Mouse (Mus musculus) forebrain, embryonic 13.5 days (tissue): ENCODE results near the gene Rnf121. TPM values are rescaled to one million over a fixed set of nuclear protein-coding genes. Genes with fewer than 3 reads are reported as not detected.

Experiments used
- ATAC-seq: fragments of 200-750 bp; cut with Nextera tagmentation; 2 replicates; pipeline ENCODE4 v1.8.0; 2017
- H3K27ac ChIP-seq: fragments of 300-500 bp; sonication (generic); 2 replicates; pipeline ENCODE4 v1.5.1; 2015; ENCODE audit warnings: inconsistent platforms, mild to moderate bottlenecking, moderate library complexity
- H3K27me3 ChIP-seq: fragments of 300-500 bp; sonication (generic); 2 replicates; pipeline ENCODE4 v1.6.1; 2015; ENCODE audit warnings: mild to moderate bottlenecking, inconsistent platforms
- H3K36me3 ChIP-seq: fragments of 300-500 bp; sonication (generic); 2 replicates; pipeline ENCODE4 v1.6.1; 2015; ENCODE audit warnings: mild to moderate bottlenecking, inconsistent platforms; ENCODE audit not compliant: poor library complexity, severe bottlenecking
- H3K4me1 ChIP-seq: fragments of 300-500 bp; sonication (generic); 2 replicates; pipeline ENCODE4 v1.6.1; 2015; ENCODE audit warnings: inconsistent platforms
- H3K4me2 ChIP-seq: fragments of 300-500 bp; sonication (generic); 2 replicates; pipeline ENCODE4 v1.6.1; 2015; ENCODE audit warnings: inconsistent platforms, mild to moderate bottlenecking, moderate library complexity
- H3K4me3 ChIP-seq: fragments of 300-500 bp; sonication (generic); 2 replicates; pipeline ENCODE4 v1.5.1; 2015; ENCODE audit warnings: mild to moderate bottlenecking, inconsistent platforms
- H3K9ac ChIP-seq: fragments of 300-500 bp; sonication (generic); 2 replicates; pipeline ENCODE4 v1.6.1; 2015; ENCODE audit warnings: mild to moderate bottlenecking, inconsistent platforms
- H3K9me3 ChIP-seq: fragments of 300-500 bp; sonication (generic); replicated peaks from 2 replicates; pipeline ENCODE4 v1.6.1; 2016; ENCODE audit warnings: inconsistent platforms
- WGBS: fragments of 180-500 bp; shearing (Covaris S2); methylation state at CpG from one replicate; pipeline ENCODE4 v1.1.7; 2015; 5-methylcytosine and 5-hydroxymethylcytosine counted together
- polyA plus RNA-seq: library from polyadenylated mRNA; unstranded; fragments of >200 nt; fragmentation: Nextera tagmentation; extraction: Ambion mirVana; gene quantifications from 2 replicates; pipeline ENCODE4 v1.2.1, GENCODE M21; 2015

The Rnf121 gene
- polyA plus RNA-seq, 1 experiment from 2014 or later: 30.7 TPM

DNA sequence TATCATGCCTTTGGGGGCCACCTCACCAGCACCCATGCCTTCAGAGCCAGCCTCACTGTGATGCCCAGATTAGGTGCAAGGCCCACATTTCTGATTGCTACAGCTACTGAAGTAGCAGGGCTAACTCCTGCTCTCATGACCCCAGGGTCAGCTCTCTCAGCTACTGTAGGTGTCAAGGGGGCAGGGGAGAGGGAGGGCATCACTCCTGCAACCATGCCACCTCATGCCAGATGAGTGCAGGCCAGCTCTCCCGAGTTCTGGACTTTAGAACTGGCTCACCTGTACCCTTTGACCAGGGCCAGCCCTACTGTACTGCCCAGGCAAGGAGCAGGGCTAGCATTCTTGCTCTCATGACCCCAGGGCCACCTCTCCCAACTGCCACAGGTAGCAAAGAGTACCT is 82.5 kb downstream of the Rnf121 start:
- no peak overlapping the region for H3K4me3 ChIP-seq
- 71% methylated on average over 1 of the region's 1 CpGs for WGBS
- no peaks in the 10 kb centered on the region for H3K4me1 ChIP-seq
- no peak for ATAC-seq
- no peak overlapping the region for H3K4me2 ChIP-seq
- H3K9ac ChIP-seq: no peak overlapping the region
- H3K36me3 ChIP-seq: peaks cover 43% of the 10 kb centered on the region
- H3K27me3 ChIP-seq: no peaks in the 10 kb centered on the region
- no peaks in the 10 kb centered on the region for H3K9me3 ChIP-seq
- H3K27ac ChIP-seq: no peak overlapping the region

DNA sequence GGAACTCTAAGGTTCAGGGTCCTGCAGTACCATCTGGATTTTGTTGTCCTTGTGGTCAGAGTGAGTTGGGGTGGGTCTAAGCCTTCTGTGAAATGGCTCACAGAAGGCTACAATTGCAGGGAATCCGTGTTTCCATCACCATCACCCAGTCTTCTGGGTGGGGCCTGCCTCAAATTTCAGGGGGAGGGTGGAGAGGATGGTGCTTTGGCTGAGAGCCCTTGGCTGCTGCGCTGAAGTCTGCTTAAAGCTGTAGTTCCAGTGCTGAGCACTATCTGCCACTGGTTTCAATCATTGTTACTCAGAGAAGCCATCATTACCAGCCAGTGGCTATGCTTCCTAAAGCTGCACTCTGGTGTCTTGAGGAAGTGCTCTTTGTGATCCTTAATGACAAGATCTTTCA is 90.8 kb downstream of the Rnf121 start:
- H3K4me3 ChIP-seq: no peak overlapping the region
- H3K27ac ChIP-seq: 0 out of 2 replicates have a peak overlapping the region, but pooled peaks have one; percentile 0
- H3K27me3 ChIP-seq: no peaks in the 10 kb centered on the region
- H3K9ac ChIP-seq: no peak overlapping the region
- peaks cover 36% of the 10 kb centered on the region for H3K4me1 ChIP-seq
- H3K36me3 ChIP-seq: peaks cover 18% of the 10 kb centered on the region
- 80% methylated on average over 2 of the region's 2 CpGs for WGBS
- H3K9me3 ChIP-seq: no peaks in the 10 kb centered on the region
- H3K4me2 ChIP-seq: no peak overlapping the region
- ATAC-seq: no peak

DNA sequence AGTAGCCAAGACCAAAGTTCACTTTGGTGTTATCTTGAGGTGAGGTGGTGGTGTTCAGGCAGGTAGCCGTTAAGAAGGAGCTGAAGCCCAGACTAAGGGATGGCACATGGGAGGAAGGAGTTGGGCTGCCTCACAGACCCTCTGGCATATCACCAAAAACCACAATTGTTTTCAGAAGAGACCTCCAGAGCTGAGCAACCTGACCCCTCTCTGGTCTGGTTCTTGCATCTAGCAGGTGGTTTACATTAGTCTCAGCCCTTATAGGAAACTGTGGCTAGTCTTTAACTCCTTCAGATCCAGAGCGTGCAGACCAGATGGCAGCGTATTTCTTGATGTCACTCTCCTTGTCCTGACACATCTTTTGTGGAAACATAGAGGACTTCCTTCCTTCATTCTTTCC is 91.5 kb downstream of the Rnf121 start:
- ATAC-seq: no peak
- peaks cover 15% of the 10 kb centered on the region for H3K36me3 ChIP-seq
- no peak overlapping the region for H3K27ac ChIP-seq
- H3K9me3 ChIP-seq: no peaks in the 10 kb centered on the region
- no peak overlapping the region for H3K4me2 ChIP-seq
- peaks cover 44% of the 10 kb centered on the region for H3K4me1 ChIP-seq
- H3K9ac ChIP-seq: no peak overlapping the region
- 85% methylated on average over 3 of the region's 3 CpGs for WGBS
- H3K4me3 ChIP-seq: no peak overlapping the region
- no peaks in the 10 kb centered on the region for H3K27me3 ChIP-seq

DNA sequence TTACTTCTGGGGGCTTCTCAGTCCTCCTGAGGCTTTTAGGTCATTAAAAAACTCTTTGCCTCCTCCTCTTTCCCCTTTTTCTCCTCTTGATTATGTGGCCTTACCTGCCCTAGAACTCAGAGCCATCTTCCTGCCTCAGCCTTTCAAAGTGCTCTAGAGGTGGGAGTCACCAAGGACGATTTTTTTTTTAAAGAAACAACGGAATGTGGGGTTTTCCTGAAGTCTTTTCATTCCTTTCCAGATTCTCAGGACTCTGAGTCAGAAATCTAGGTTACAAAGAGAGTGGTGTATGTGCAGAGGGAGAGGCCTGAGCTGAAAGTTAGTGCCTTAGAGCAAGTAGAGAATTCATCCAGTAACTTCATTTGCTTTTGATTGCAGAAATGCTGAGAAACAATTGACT is 93.5 kb downstream of the Rnf121 start:
- peak overlapping the region; percentile 95 for H3K9ac ChIP-seq
- no peaks in the 10 kb centered on the region for H3K27me3 ChIP-seq
- ATAC-seq: no peak
- no peaks in the 10 kb centered on the region for H3K9me3 ChIP-seq
- H3K36me3 ChIP-seq: peaks cover 7% of the 10 kb centered on the region; the same call in 1 of the 2 replicates
- WGBS: 34% methylated on average over 2 of the region's 2 CpGs
- peak overlapping the region; percentile 100 for H3K27ac ChIP-seq
- H3K4me1 ChIP-seq: peaks cover 61% of the 10 kb centered on the region
- peak overlapping the region; percentile 70 for H3K4me3 ChIP-seq
- H3K4me2 ChIP-seq: peak overlapping the region; percentile 75

DNA sequence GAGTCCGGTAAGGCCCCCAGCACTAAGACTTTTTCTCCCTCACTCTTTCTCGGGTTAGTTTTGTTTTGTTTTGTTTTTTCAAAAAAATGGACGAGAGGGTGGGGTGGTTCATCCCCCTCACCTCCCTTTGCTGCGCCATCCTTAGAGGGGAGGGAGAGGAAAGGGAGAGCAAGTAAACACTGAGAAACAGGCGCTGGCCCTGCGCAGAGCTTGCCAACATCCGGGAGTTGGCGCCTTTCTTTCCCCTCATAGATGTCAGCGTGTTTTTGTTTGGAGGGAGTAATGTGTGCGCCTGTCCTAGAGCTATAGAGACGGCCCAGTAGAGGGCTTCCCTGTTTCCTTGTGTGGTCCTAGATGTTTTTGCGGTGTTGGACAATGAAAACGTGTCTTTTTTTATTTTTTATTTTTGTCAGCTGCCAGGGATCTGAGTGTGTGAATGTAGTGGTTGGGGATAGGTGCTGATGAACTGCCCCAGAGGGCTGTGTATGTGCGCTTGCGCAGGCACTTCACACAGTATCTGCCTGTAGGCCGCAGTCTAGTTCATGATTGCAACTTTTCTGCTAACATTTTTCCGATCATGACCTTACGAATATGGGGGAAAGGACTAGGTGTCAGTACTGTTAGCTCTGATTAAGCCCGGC is 94.3 kb downstream of the Rnf121 start:
- peak overlapping the region; percentile 95 for H3K9ac ChIP-seq
- H3K36me3 ChIP-seq: peaks cover under 1% of the 10 kb centered on the region; the same call in 1 of the 2 replicates
- peak; percentile 76 for ATAC-seq
- peaks cover 64% of the 10 kb centered on the region for H3K4me1 ChIP-seq
- H3K4me2 ChIP-seq: peak overlapping the region; percentile 75
- peak overlapping the region; percentile 100 for H3K27ac ChIP-seq
- peak overlapping the region; percentile 70 for H3K4me3 ChIP-seq
- no peaks in the 10 kb centered on the region for H3K27me3 ChIP-seq
- H3K9me3 ChIP-seq: no peaks in the 10 kb centered on the region
- under 1% methylated on average over 19 of the region's 19 CpGs for WGBS

DNA sequence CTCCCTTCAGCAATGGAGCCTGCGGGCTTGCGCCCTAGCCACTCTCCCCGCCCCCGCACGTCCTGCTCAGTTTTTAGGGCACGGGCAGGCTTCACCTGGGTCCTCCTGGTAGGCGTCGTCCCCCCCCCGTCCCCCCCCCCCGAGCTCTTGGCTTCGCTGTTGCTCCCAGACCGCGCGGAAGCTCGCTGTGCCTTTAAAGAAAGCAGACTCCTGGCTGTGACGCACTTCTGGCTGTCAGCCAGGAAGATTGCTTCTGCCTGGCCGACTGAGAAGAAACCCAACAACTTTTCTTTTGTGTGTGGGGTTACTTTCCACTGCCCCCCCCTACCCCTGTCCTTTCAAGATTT is 94.9 kb downstream of the Rnf121 start:
- H3K27ac ChIP-seq: peak overlapping the region; percentile 100
- H3K4me2 ChIP-seq: peak overlapping the region; percentile 75
- H3K36me3 ChIP-seq: no peaks in the 10 kb centered on the region
- ATAC-seq: peak; percentile 68
- no peaks in the 10 kb centered on the region for H3K9me3 ChIP-seq
- 0% methylated on average over 17 of the region's 17 CpGs for WGBS
- no peaks in the 10 kb centered on the region for H3K27me3 ChIP-seq
- peak overlapping the region; percentile 70 for H3K4me3 ChIP-seq
- H3K4me1 ChIP-seq: peaks cover 64% of the 10 kb centered on the region
- peak overlapping the region; percentile 95 for H3K9ac ChIP-seq

DNA sequence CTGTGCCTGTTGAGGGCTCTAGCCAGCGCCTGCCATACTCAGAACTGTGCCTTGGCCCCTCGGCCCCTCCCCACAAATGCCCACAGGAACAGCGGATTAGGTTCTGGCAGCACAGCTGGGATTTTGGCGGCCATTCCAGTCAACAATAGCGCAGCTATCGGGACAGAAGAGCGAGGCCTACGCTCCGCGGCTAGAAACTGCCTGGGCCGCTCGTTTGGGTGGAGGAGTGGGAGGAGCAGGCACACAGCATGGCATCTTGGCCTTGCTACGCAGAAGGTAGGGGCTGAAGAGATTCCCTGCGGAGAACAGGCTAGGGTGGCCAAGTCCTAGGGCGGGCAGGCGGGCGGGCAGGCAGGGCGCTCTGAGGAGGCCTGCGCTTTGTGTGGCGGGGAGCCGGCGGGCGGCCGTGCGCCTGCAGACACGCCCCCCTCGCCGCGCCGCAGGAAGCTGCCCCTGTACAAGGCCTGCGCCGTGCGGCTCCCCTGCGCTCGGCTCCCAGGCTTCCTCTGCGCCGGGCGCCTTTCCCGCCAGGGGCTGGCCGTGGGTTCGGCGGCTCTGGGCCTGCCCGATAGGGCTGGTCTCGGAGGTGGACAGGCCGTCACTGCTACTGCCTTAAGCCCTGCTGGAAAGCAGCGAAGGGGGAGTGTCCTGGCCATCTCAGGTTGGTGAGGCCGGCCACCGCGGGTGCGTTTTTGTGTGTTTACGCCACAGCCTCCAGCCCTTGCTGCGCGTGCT is 95.4 kb downstream of the Rnf121 start:
- H3K4me1 ChIP-seq: peaks cover 64% of the 10 kb centered on the region
- H3K4me3 ChIP-seq: peak overlapping the region; percentile 70
- WGBS: under 1% methylated on average over 40 of the region's 53 CpGs
- H3K4me2 ChIP-seq: peak overlapping the region; percentile 75
- H3K27me3 ChIP-seq: no peaks in the 10 kb centered on the region
- peak overlapping the region; percentile 100 for H3K27ac ChIP-seq
- ATAC-seq: peak; percentile 91
- H3K36me3 ChIP-seq: no peaks in the 10 kb centered on the region
- no peaks in the 10 kb centered on the region for H3K9me3 ChIP-seq
- H3K9ac ChIP-seq: peak overlapping the region; percentile 95

Other genes with a start within 250 kb of the Rnf121 start
- gene Phox2a, start 247.2 kb downstream of the Rnf121 start, polyA plus RNA-seq: 0.10 TPM in 1 of 2 replicates, not detected in the other
- gene Inppl1, start 227.2 kb downstream of the Rnf121 start, polyA plus RNA-seq: 23.9 and 31.8 TPM in 2 replicates
- gene Folr2, start 208.3 kb downstream of the Rnf121 start, polyA plus RNA-seq: 0.67 and 0.75 TPM in 2 replicates
- gene Anapc15, start 201.8 kb downstream of the Rnf121 start, polyA plus RNA-seq: 95.4 and 106 TPM in 2 replicates
- gene Folr1, start 194.7 kb downstream of the Rnf121 start, polyA plus RNA-seq: 8.6 and 20.1 TPM in 2 replicates
- gene Lamtor1, start 159.6 kb downstream of the Rnf121 start, polyA plus RNA-seq: 152 and 158 TPM in 2 replicates
- 0.57 and 0.59 TPM in 2 replicates for gene Tomt, start 159.1 kb downstream of the Rnf121 start, polyA plus RNA-seq
- gene Lrrc51, start 131.6 kb downstream of the Rnf121 start, polyA plus RNA-seq: 8.0 and 11.7 TPM in 2 replicates
- 66.2 and 71.7 TPM in 2 replicates for gene Numa1, start 131.4 kb downstream of the Rnf121 start, polyA plus RNA-seq
- gene Il18bp, start 46.8 kb downstream of the Rnf121 start, polyA plus RNA-seq: 4.5 and 4.6 TPM in 2 replicates
- gene Xndc1, start within 50 bp of the Rnf121 start, polyA plus RNA-seq: 46.3 and 47.3 TPM in 2 replicates
- 1.8 and 2.1 TPM in 2 replicates for gene Xntrpc, start 244 bp upstream of the Rnf121 start, polyA plus RNA-seq
- gene Trpc2, start 17.6 kb upstream of the Rnf121 start, polyA plus RNA-seq: not detected in 2 replicates
- gene Art1, start 36.3 kb upstream of the Rnf121 start, polyA plus RNA-seq: 0.23 and 0.53 TPM in 2 replicates
- 1.3 and 1.7 TPM in 2 replicates for gene Art5, start 44.0 kb upstream of the Rnf121 start, polyA plus RNA-seq
- not detected in 2 replicates for gene Chrna10, start 51.4 kb upstream of the Rnf121 start, polyA plus RNA-seq
- gene Nup98, start 144.7 kb upstream of the Rnf121 start, polyA plus RNA-seq: 27.2 and 30.0 TPM in 2 replicates
- 50.6 and 52.4 TPM in 2 replicates for gene Pgap2, start 144.7 kb upstream of the Rnf121 start, polyA plus RNA-seq
- 18.4 and 20.2 TPM in 2 replicates for gene Rhog, start 190.6 kb upstream of the Rnf121 start, polyA plus RNA-seq
- 8.2 and 8.3 TPM in 2 replicates for gene Stim1, start 202.3 kb upstream of the Rnf121 start, polyA plus RNA-seq